Mouse (Mus musculus): ENCODE data around the gene Serac1. TPM values are rescaled to one million over a fixed set of nuclear protein-coding genes. Genes with fewer than 3 reads are reported as not detected.

Serac1 gene
- polyA plus RNA-seq (2021) = 7.0 TPM

- TF ChIP-seq CTCF (IDR thresholded peaks at IDR 0.05) = no peak
- DNase-seq (ENCODE audit: low read depth, low spot score) (peak; percentile 73), ATAC-seq (peak; percentile 90)
- H3K27me3 ChIP-seq = no peaks in the 10 kb centered on the region
- CTCF ChIA-PET = interaction anchor here (1.1 to 2.2 kb wide), 4 partner anchors 9 to 30 kb away, joined by 3 to 7 read pairs (median 4); no protein-coding TSS in a partner anchor
- POLR2A ChIA-PET = interaction anchor here (0.7 to 1.2 kb wide), 2 partner anchors 11 to 89 kb away, joined by 3 read pairs; no protein-coding TSS in a partner anchor
- in situ Hi-C loops (cut with MboI; ENCODE audit: low pct_unique_long_range_greater_than_20kb) = loop anchor here (25.0 kb wide), 1 partner anchor 608 kb away; no protein-coding TSS in a partner anchor
These were observed at the start of gene Serac1, which contains the start of gene Gtf2h5 for GRCm38 (mm10) chr17:6079287-6080122. Gene Serac1 (minus strand): TSS chr17:6079741. Gene Gtf2h5 (plus strand): TSS chr17:6079786.

GRCm38 (mm10) chr17:6128039-6128438 is 48.5 kb upstream of the Serac1 start:
- POLR2A ChIA-PET = interaction anchor here (0.7 kb wide), 1 partner anchor 17 kb away, joined by 3 read pairs; no protein-coding TSS in a partner anchor
- no peak for DNase-seq (ENCODE audit: low read depth, low spot score)
- in situ Hi-C loops (cut with MboI; ENCODE audit: low pct_unique_long_range_greater_than_20kb) = no loop called here
- no peak for TF ChIP-seq CTCF (IDR thresholded peaks at IDR 0.05)
- CTCF ChIA-PET = interaction anchor here (0.6 kb wide), 1 partner anchor 150 kb away, joined by 3 read pairs; no protein-coding TSS in a partner anchor
- peak; percentile 67 for ATAC-seq
- no peaks in the 10 kb centered on the region for H3K27me3 ChIP-seq

GRCm38 (mm10) chr17:6125441-6125840 is 45.9 kb upstream of the Serac1 start:
- no peaks in the 10 kb centered on the region for H3K27me3 ChIP-seq
- ATAC-seq (no peak), DNase-seq (ENCODE audit: low read depth, low spot score) (no peak)
- in situ Hi-C loops (cut with MboI; ENCODE audit: low pct_unique_long_range_greater_than_20kb) = no loop called here
- ChIA-PET CTCF (interaction anchor here (1.5 kb wide), 1 partner anchor 14 kb away, joined by 3 read pairs; no protein-coding TSS in a partner anchor), POLR2A (interaction anchor here (1.1 kb wide), 1 partner anchor 18 kb away, joined by 3 read pairs; no protein-coding TSS in a partner anchor)
- TF ChIP-seq CTCF (IDR thresholded peaks at IDR 0.05) = no peak

- DNase-seq (ENCODE audit: low read depth, low spot score) (no peak), ATAC-seq (no peak)
- no peaks in the 10 kb centered on the region for H3K27me3 ChIP-seq
- TF ChIP-seq CTCF (IDR thresholded peaks at IDR 0.05) = no peak
- CTCF ChIA-PET = interaction anchor here (1.5 kb wide), 1 partner anchor 12 kb away, joined by 3 read pairs; no protein-coding TSS in a partner anchor
- POLR2A ChIA-PET = no interaction called here
- in situ Hi-C loops (cut with MboI; ENCODE audit: low pct_unique_long_range_greater_than_20kb) = no loop called here
These were observed 44.2 kb upstream of the Serac1 start for GRCm38 (mm10) chr17:6123776-6124175.

DNA sequence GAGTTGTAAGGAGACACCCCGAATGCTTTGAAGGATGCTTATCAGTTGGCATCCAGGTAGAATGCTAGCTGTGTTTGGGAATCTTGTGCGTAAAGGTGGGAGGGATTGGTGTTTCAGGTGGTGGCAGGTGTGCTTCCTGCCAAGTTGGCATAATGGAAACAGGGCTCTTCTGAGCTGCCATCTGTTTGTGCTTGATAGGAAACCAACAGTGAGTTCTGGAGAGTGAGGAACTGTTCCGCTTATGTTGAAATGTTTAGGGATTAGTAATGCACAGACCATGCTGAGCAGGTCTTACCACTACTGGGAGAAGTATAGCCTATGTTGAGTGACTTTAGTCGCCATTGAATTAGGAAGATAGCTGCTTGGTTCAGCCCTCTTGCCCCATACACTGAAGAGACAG is 39.3 kb upstream of the Serac1 start:
- ChIA-PET CTCF (interaction anchor here (1.1 kb wide), 1 partner anchor 9 kb away, joined by 3 read pairs; no protein-coding TSS in a partner anchor), POLR2A (no interaction called here)
- in situ Hi-C loops (cut with MboI; ENCODE audit: low pct_unique_long_range_greater_than_20kb) = no loop called here

GRCm38 (mm10) chr17:6117917-6118316 is 38.4 kb upstream of the Serac1 start:
- DNase-seq (ENCODE audit: low read depth, low spot score) (no peak), ATAC-seq (no peak)
- TF ChIP-seq CTCF (IDR thresholded peaks at IDR 0.05) = no peak
- no peaks in the 10 kb centered on the region for H3K27me3 ChIP-seq
- in situ Hi-C loops (cut with MboI; ENCODE audit: low pct_unique_long_range_greater_than_20kb) = no loop called here
- ChIA-PET CTCF (interaction anchor here (1.1 kb wide), 1 partner anchor 8 kb away, joined by 3 read pairs; no protein-coding TSS in a partner anchor), POLR2A (no interaction called here)

More for the DNA sequence above, 39.3 kb upstream of the Serac1 start:
- DNase-seq (ENCODE audit: low read depth, low spot score) = no peak
- ATAC-seq = no peak
- TF ChIP-seq CTCF (IDR thresholded peaks at IDR 0.05) = no peak
- no peaks in the 10 kb centered on the region for H3K27me3 ChIP-seq

GRCm38 (mm10) chr17:6117148-6117725 is 37.7 kb upstream of the Serac1 start:
- ChIA-PET CTCF (no interaction called here), POLR2A (no interaction called here)
- no peaks in the 10 kb centered on the region for H3K27me3 ChIP-seq
- no peak for ATAC-seq
- no peak for DNase-seq (ENCODE audit: low read depth, low spot score)
- in situ Hi-C loops (cut with MboI; ENCODE audit: low pct_unique_long_range_greater_than_20kb) = no loop called here
- TF ChIP-seq CTCF (IDR thresholded peaks at IDR 0.05) = no peak

DNA sequence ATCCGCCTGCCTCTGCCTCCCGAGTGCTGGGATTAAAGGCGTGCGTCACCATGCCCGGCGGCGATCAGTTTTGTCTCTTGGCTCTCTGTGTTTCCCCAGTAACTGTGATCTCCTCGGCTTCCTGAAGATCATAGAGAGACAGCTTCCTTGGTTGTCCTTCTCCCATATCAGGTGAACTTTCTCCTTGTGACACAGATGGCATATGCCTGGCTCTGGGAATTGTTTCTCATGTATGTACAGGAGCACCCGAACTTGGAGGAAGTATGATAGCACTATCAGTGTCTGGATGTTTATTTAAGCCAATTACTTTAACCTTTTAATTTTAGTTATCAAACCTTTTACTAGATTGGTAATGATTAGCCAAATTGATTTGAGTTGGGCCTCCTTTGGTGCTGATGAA is 35.5 kb upstream of the Serac1 start:
- in situ Hi-C loops (cut with MboI; ENCODE audit: low pct_unique_long_range_greater_than_20kb) = no loop called here
- H3K27me3 ChIP-seq = no peaks in the 10 kb centered on the region
- DNase-seq (ENCODE audit: low read depth, low spot score) (no peak), ATAC-seq (no peak)
- ChIA-PET CTCF (no interaction called here), POLR2A (no interaction called here)
- no peak for TF ChIP-seq CTCF (IDR thresholded peaks at IDR 0.05)

- ChIA-PET CTCF (interaction anchor here (0.8 kb wide), 1 partner anchor 55 kb away, joined by 4 read pairs; no protein-coding TSS in a partner anchor), POLR2A (no interaction called here)
- in situ Hi-C loops (cut with MboI; ENCODE audit: low pct_unique_long_range_greater_than_20kb) = no loop called here
- no peak for TF ChIP-seq CTCF (IDR thresholded peaks at IDR 0.05)
- ATAC-seq (no peak), DNase-seq (ENCODE audit: low read depth, low spot score) (no peak)
- no peaks in the 10 kb centered on the region for H3K27me3 ChIP-seq
These were observed 34.1 kb upstream of the Serac1 start for GRCm38 (mm10) chr17:6113653-6114052.

DNA sequence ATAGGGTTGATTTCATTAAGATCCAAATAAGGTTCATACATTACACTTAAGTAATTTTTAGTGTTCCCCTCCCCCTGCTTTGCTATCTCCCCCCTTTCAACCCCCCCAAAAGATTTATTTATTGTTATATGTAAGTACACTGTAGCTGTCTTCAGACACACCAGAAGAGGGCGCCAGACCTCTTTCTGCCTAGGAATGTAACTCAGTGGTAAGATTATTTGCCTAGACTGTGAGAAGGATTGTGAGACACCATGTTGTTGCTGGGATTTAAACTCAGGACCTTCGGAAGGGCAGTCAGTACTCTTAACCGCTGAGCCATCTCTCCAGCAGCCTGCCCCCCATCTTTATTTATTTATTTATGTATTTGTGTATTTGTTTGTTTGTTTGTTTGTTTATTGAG is 31.4 kb upstream of the Serac1 start:
- TF ChIP-seq CTCF (IDR thresholded peaks at IDR 0.05) = peak; percentile 64
- in situ Hi-C loops (cut with MboI; ENCODE audit: low pct_unique_long_range_greater_than_20kb) = no loop called here
- no peak for ATAC-seq
- CTCF ChIA-PET = interaction anchor here (0.7 to 1.2 kb wide), 2 partner anchors 14 to 51 kb away, joined by 3 to 4 read pairs; no protein-coding TSS in a partner anchor
- no peaks in the 10 kb centered on the region for H3K27me3 ChIP-seq
- DNase-seq (ENCODE audit: low read depth, low spot score) = no peak
- POLR2A ChIA-PET = interaction anchor here (0.6 kb wide), 1 partner anchor 17 kb away, joined by 3 read pairs; no protein-coding TSS in a partner anchor

All from Patski (cell line).